Mouse (Mus musculus) CH12.LX (cell line): Measurements from ENCODE around the gene Tmem198.

Source experiments
- CTCF ChIP-seq, 2 experiments: IDR thresholded peaks in 1 of 2; conservative IDR thresholded peaks in 1 of 2; 2 replicates each; pipeline ENCODE4 v1.5.1; 2011 to 2012; ENCODE audit warnings: low read depth in 2 of 2, low read length in 2 of 2, improper control_type of control experiment in 1 of 2, inconsistent platforms in 1 of 2, mild to moderate bottlenecking in 1 of 2, moderate library complexity in 1 of 2
- EP300 ChIP-seq: IDR thresholded peaks from 2 replicates; pipeline ENCODE4 v1.6.1; 2011; ENCODE audit warnings: low read length, improper control_type of control experiment
- GABPA ChIP-seq: IDR thresholded peaks from 2 replicates; pipeline ENCODE4 v1.6.1; 2012; ENCODE audit warnings: low read depth, low read length, improper control_type of control experiment, inconsistent platforms; ENCODE audit not compliant: insufficient replicate concordance
- MEF2A ChIP-seq: IDR thresholded peaks from 2 replicates; pipeline ENCODE4 v1.6.1; 2014; ENCODE audit warnings: low read depth, mild to moderate bottlenecking, inconsistent platforms, low read length, improper control_type of control experiment, borderline replicate concordance
- POLR2AphosphoS2 ChIP-seq: IDR thresholded peaks from 2 replicates; pipeline ENCODE4 v1.6.1; 2011; ENCODE audit warnings: low read depth, low read length, improper control_type of control experiment
- TBP ChIP-seq: conservative IDR thresholded peaks from 2 replicates; pipeline ENCODE4 v1.6.1; 2011; ENCODE audit warnings: low read depth, low read length, improper control_type of control experiment
- ZC3H11A ChIP-seq: IDR thresholded peaks from 2 replicates; pipeline ENCODE4 v1.6.1; 2012; ENCODE audit warnings: low read depth, mild to moderate bottlenecking, inconsistent platforms, low read length, improper control_type of control experiment

GRCm38 (mm10) chr1:75435475-75436328, 43.6 kb upstream of the Tmem198 start, which contains the start of gene Gmppa:
- TF ChIP-seq MEF2A (no peak), TBP (0 out of 2 replicates have a peak, but pooled peaks have one; percentile 44), CTCF (conservative IDR thresholded peaks at IDR 0.05 in 1 of 2, IDR thresholded peaks at IDR 0.05 in 1 of 2; ENCODE audit: low read depth in 2 of 2, low read length in 2 of 2) (no peak), POLR2AphosphoS2 (peak; percentile 82), ZC3H11A (no peak), GABPA (peak; percentile 64; the same call in 1 of the 2 replicates), EP300 (no peak)
